Mouse (Mus musculus) bone marrow macrophage, adult 2 months (primary cell): ENCODE measurements around the gene Jmjd8. TPM values are rescaled to one million over a fixed set of nuclear protein-coding genes. Genes with fewer than 3 reads are reported as not detected.
A peak's percentile ranks its signal among the peaks of the same experiment; 100 is the strongest.

Experiments used
- H3K27ac ChIP-seq: 2 replicates; pipeline ENCODE4 v1.5.1; 2012; ENCODE audit warnings: low read depth, low read length; ENCODE audit not compliant: insufficient read depth
- H3K4me1 ChIP-seq: 2 replicates; pipeline ENCODE4 v1.6.1; 2012; ENCODE audit warnings: low read length; ENCODE audit not compliant: control insufficient read depth, insufficient read depth
- H3K4me3 ChIP-seq: 2 replicates; pipeline ENCODE4 v1.5.1; 2012; ENCODE audit warnings: mild to moderate bottlenecking, low read length, moderate library complexity; ENCODE audit not compliant: insufficient read depth
- CTCF ChIP-seq: IDR thresholded peaks from 2 replicates; pipeline ENCODE4 v1.5.1; 2012; ENCODE audit warnings: low read depth, mild to moderate bottlenecking, low read length, moderate library complexity
- POLR2A ChIP-seq: IDR thresholded peaks from 2 replicates; pipeline ENCODE4 v1.6.1; 2012; ENCODE audit warnings: mild to moderate bottlenecking, low read depth, low read length, borderline replicate concordance
- polyA plus RNA-seq: library from polyadenylated mRNA; stranded (reverse); fragments of >200 nt; gene quantifications from 2 replicates; pipeline ENCODE4 v1.2.4, GENCODE M21; 2012; ENCODE audit not compliant: missing spikeins, insufficient read depth, insufficient read length

Jmjd8 gene
- polyA plus RNA-seq, 1 experiment = 18.0 TPM

DNA sequence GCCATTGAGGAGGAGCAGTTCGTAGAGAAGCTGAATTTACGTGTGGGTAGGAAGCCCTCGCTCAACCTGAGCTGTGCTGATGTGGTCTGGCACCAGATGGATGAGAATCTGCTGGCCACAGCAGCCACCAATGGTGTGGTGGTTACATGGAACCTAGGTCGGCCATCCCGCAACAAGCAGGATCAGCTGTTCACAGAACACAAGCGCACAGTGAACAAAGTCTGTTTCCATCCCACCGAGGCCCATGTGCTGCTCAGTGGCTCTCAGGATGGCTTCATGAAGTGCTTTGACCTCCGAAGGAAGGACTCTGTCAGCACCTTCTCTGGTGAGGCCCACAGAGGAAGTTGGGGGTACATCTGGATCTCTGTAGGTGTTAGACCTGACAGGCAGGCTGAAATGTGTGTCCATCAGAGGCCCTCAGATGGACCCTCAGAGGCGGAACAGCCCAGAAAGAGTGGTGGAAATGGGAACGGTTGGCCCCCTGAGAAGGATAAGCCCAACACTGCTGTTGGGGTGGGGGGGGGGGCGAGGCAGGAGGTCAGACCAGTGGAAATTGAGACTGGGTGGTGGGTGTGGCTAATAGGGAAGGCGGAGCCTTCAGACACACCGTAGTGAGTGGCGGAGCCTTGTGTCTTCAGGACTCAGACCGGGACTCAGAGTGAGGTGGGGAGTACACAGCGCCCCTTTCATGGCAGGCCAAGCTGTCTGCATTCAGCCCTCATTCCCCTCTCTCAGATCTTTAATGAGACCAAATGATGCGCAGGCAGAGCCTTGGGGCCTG lies 4.1 kb upstream of the Jmjd8 start:
- TF ChIP-seq CTCF (no peak), POLR2A (no peak)
- Histone ChIP-seq H3K4me3 (peak overlapping the region; percentile 89), H3K4me1 (peaks cover 15% of the 10 kb centered on the region), H3K27ac (no peak overlapping the region)

DNA sequence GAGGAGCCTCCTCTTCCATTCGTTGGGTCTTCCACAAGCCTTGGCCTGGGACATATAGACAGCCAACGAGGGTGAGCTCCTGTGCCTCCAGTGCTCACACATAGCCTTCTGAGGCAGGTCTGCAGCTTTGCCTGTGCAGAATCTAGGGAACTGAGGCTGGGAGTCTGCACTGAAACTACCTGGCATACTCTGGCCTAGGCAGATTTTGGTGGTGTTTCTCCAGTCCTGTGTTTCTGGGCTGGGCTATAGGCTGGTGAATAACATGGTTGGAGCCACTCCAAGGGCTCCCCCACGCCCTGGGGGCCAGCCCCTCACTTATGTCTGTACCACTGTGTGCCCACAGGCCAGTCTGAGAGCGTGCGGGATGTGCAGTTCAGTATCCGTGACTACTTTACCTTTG lies 3.4 kb upstream of the Jmjd8 start:
- H3K4me3 ChIP-seq = no peak overlapping the region
- TF ChIP-seq POLR2A (no peak), CTCF (no peak)
- H3K27ac ChIP-seq = no peak overlapping the region
- peaks cover 17% of the 10 kb centered on the region for H3K4me1 ChIP-seq

DNA sequence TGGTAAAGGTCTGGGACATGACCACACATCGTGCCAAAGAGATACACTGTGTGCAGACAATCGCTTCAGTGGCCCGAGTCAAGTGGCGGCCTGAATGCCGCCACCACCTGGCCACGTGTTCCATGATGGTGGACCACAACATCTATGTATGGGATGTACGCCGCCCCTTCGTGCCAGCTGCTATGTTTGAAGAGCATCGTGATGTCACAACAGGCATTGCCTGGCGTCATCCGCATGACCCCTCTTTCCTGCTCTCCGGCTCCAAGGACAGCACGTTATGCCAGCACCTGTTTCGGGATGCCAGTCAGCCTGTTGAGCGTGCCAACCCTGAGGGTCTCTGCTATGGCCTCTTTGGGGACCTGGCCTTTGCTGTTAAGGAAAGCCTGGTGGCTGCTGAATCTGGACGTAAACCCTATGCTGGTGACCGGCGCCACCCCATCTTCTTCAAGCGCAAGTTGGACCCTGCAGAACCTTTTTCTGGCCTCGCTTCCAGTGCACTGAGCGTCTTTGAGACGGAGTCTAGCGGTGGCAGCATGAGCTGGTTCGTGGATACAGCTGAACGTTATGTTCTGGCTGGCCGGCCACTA lies 2.6 kb upstream of the Jmjd8 start:
- H3K4me1 ChIP-seq = peaks cover 17% of the 10 kb centered on the region
- H3K27ac ChIP-seq = no peak overlapping the region
- H3K4me3 ChIP-seq = no peak overlapping the region
- TF ChIP-seq POLR2A (no peak), CTCF (no peak)

DNA sequence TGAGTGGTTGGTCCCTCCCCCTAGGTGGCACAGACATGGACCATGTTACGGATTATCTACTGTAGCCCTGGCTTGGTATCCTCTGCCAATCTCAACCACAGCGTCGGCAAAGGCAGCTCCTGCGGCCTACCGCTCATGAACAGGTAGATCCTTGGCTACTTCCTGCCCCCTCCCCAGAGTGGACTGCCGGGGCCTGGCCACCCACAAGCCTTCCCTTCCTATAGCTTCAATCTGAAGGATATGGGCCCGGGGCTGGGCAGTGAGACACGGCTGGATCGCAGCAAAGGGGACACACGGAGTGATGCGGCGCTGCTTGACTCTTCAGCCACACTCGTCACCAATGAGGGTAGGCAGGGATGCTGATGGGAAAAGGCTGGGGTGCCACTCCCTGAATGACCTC lies 1.7 kb upstream of the Jmjd8 start:
- Histone ChIP-seq H3K4me1 (peaks cover 21% of the 10 kb centered on the region), H3K27ac (no peak overlapping the region), H3K4me3 (no peak overlapping the region)
- TF ChIP-seq CTCF (no peak), POLR2A (no peak)

DNA sequence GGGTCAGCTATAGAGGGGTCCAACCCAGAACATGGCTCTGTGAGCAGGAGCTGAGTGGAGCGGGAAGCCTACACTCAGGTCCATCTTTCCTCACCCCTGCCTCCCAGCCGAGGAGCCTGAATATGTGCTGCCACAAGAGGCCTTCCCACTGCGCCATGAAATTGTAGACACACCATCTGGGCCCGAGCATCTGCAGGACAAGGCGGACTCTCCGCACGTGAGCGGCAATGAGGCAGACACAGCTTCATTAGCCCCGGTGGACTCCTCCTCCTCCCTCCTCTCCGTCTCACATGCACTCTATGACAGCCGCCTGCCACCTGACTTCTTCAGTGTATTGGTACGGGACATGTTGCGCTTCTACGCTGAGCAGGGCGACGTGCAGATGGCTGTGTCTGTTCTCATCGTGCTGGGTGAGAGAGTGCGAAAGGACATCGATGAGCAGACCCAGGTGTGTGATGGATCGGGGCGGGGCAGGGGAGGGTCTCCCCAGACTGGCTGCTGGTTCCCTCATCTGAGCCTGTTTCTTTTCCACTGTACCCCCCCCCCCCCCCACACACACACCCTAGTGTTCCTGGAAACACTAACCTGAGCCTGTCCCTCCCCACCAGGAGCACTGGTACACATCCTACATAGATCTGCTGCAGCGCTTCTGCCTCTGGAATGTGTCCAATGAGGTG lies 983 bp upstream of the Jmjd8 start:
- Histone ChIP-seq H3K27ac (no peak overlapping the region), H3K4me1 (peaks cover 21% of the 10 kb centered on the region), H3K4me3 (no peak overlapping the region)
- TF ChIP-seq CTCF (no peak), POLR2A (no peak)

DNA sequence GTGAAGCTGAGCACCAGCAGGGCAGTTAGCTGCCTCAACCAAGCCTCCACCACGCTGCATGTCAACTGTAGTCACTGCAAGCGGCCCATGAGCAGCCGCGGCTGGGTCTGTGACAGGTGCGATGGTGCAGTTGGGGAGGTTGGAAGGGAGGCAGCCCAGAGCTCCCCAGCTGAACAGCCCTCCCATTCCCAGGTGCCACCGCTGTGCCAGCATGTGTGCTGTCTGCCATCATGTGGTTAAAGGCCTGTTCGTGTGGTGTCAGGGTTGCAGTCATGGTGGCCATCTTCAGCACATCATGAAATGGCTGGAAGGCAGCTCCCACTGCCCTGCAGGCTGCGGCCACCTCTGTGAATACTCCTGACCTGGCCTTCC lies 458 bp upstream of the Jmjd8 start:
- Histone ChIP-seq H3K4me3 (peak overlapping the region; percentile 77), H3K27ac (no peak overlapping the region), H3K4me1 (peaks cover 18% of the 10 kb centered on the region)
- no peak for TF ChIP-seq CTCF
- no peak for TF ChIP-seq POLR2A

DNA sequence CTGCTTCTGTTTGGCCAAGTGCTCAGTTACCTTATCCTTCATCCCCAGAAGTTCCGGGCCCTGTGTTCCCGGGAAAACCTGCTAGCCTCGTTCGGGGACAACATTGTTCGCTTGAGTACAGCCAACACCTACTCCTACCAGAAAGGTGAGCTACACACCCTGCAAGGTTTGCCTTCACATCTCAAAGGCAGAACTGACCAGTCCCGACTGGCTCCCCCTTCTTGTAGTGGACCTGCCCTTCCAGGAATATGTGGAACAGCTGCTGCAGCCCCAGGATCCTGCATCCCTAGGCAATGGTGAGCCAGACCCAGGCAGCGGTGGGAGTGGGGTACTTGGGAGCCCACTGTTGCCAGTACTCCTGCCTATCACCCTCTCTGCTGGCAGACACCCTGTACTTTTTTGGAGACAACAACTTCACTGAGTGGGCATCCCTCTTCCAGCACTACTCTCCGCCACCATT lies 921 bp downstream of the Jmjd8 start:
- H3K4me1 ChIP-seq = peaks cover 15% of the 10 kb centered on the region
- no peak overlapping the region for H3K27ac ChIP-seq
- no peak for TF ChIP-seq CTCF
- TF ChIP-seq POLR2A = no peak
- H3K4me3 ChIP-seq = peak overlapping the region; percentile 77

DNA sequence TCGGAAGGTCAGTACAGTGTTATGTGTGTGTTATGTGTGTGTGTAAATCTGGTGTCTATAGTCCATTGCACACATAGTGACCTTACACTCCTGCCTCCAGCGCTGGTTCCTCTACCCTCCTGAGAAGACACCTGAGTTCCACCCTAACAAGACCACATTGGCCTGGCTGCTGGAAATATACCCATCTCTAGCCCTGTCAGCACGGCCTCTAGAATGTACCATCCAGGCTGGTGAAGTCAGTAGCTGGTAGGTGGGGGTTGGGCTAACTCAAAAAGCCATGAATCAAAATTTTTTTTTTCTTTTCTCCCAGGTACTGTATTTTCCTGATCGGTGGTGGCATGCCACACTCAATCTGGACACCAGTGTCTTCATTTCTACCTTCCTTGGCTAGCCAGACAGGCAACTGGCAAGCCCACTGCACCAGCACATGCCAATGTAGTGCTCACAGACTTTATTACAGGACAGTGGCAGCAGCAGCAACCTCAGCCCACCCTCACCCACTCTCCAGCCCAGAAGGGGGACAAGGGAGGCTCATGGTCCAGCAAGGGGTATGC lies 1.6 kb downstream of the Jmjd8 start:
- TF ChIP-seq CTCF (no peak), POLR2A (no peak)
- Histone ChIP-seq H3K4me1 (peaks cover 18% of the 10 kb centered on the region), H3K27ac (no peak overlapping the region), H3K4me3 (no peak overlapping the region)

DNA sequence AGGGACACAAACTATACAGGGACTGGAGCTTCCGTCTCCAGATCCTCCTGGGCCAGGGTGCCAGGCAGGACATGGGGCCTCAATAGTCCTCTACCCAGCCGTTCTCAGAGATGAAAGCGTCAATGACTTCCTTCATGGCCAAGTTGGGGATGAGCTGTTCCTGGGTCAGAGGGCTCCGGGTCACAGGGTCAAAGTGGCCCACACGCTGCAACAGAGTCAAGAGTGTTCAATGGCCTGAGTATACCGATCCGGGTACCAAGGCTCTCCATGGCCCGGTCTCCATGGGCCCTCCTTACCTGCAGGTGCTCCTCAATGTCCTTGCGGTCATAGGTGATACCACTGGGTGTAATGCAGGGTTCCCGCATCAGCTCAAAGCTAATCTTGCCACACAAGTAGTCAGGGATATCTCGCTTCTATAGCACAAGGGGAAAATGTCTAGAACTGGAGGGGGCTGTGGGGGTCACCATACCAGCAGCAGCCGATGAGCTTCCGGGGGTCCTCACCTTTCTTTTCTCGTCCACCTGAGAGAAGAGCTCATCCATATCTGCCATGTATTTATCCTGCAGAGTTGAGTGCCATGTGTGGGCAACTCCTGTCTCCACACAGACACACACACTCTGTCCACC lies 2.3 kb downstream of the Jmjd8 start:
- no peak overlapping the region for H3K27ac ChIP-seq
- peaks cover 18% of the 10 kb centered on the region for H3K4me1 ChIP-seq
- TF ChIP-seq POLR2A = no peak
- TF ChIP-seq CTCF = no peak
- peak overlapping the region; percentile 92 for H3K4me3 ChIP-seq
